Mouse (Mus musculus) heart, embryonic 16.5 days (tissue): Measurements from ENCODE around the gene Tlk2. TPM values are rescaled to one million over a fixed set of nuclear protein-coding genes. Genes with fewer than 3 reads are reported as not detected.

Experiments
- ATAC-seq: fragments of 200-750 bp; cut with Nextera tagmentation; replicated peaks from 2 replicates; pipeline ENCODE4 v1.8.0; 2017; ENCODE audit warnings: moderate number of reproducible peaks; ENCODE audit not compliant: insufficient read depth, low FRiP score; ENCODE audit errors: extremely low read depth
- H3K27ac ChIP-seq: fragments of 300-500 bp; sonication (generic); 2 replicates; pipeline ENCODE4 v1.5.1; 2014; ENCODE audit warnings: mild to moderate bottlenecking, low read length, control low read depth, moderate library complexity
- H3K27me3 ChIP-seq: fragments of 300-500 bp; sonication (generic); 2 replicates; pipeline ENCODE4 v1.6.1; 2014; ENCODE audit warnings: low read length, mixed read lengths; ENCODE audit not compliant: control insufficient read depth, insufficient read depth
- H3K36me3 ChIP-seq: fragments of 300-500 bp; sonication (generic); 2 replicates; pipeline ENCODE4 v1.6.1; 2014; ENCODE audit not compliant: control insufficient read depth, insufficient read depth
- H3K4me1 ChIP-seq: fragments of 300-500 bp; sonication (generic); 2 replicates; pipeline ENCODE4 v1.6.1; 2014; ENCODE audit warnings: low read length, mixed read lengths; ENCODE audit not compliant: control insufficient read depth, insufficient read depth
- H3K4me2 ChIP-seq: fragments of 300-500 bp; sonication (generic); 2 replicates; pipeline ENCODE4 v1.6.1; 2014; ENCODE audit warnings: low read depth, mild to moderate bottlenecking, control low read depth, low read length
- H3K4me3 ChIP-seq: fragments of 300-500 bp; sonication (generic); 2 replicates; pipeline ENCODE4 v1.5.1; 2014; ENCODE audit warnings: mild to moderate bottlenecking, control low read depth, low read length
- H3K9ac ChIP-seq: fragments of 300-500 bp; sonication (generic); 2 replicates; pipeline ENCODE4 v1.6.1; 2014; ENCODE audit warnings: low read length, control low read depth
- H3K9me3 ChIP-seq: fragments of 300-500 bp; sonication (generic); replicated peaks from 2 replicates; pipeline ENCODE4 v1.6.1; 2016; ENCODE audit warnings: low read length; ENCODE audit not compliant: control insufficient read depth
- WGBS: fragments of 180-500 bp; shearing (Covaris S2); extraction: QIAGEN DNeasy Blood & Tissue Kit; methylation state at CpG from one replicate; pipeline ENCODE4 v1.1.7; 2014; 5-methylcytosine and 5-hydroxymethylcytosine counted together
- polyA plus RNA-seq: library from polyadenylated mRNA; unstranded; fragments of >200 nt; fragmentation: Nextera tagmentation; extraction: Ambion mirVana; gene quantifications from 2 replicates; pipeline ENCODE4 v1.2.1, GENCODE M21; 2015

Gene Tlk2
- polyA plus RNA-seq, 1 experiment from 2014 or later: 12.9 TPM

GRCm38 (mm10) chr11:105312311-105312942 is 133.8 kb downstream of the Tlk2 start:
- Histone ChIP-seq H3K4me3 (no peak overlapping the region), H3K27me3 (no peaks in the 10 kb centered on the region), H3K4me1 (peaks cover 34% of the 10 kb centered on the region), H3K36me3 (no peaks in the 10 kb centered on the region), H3K9ac (peak overlapping the region; percentile 33; the same call in 1 of the 2 replicates), H3K27ac (peak overlapping the region; percentile 66), H3K9me3 (no peaks in the 10 kb centered on the region), H3K4me2 (no peak overlapping the region)
- 30% methylated on average over 12 of the region's 12 CpGs for WGBS
- ATAC-seq: no peak

GRCm38 (mm10) chr11:105312972-105313632 is 134.5 kb downstream of the Tlk2 start:
- H3K36me3 ChIP-seq: no peaks in the 10 kb centered on the region
- peak overlapping the region; percentile 66 for H3K27ac ChIP-seq
- H3K9ac ChIP-seq: peak overlapping the region; percentile 33; the same call in 1 of the 2 replicates
- peaks cover 34% of the 10 kb centered on the region for H3K4me1 ChIP-seq
- no peak overlapping the region for H3K4me3 ChIP-seq
- H3K4me2 ChIP-seq: no peak overlapping the region
- ATAC-seq: no peak
- WGBS: 10% methylated on average over 10 of the region's 10 CpGs
- H3K9me3 ChIP-seq: no peaks in the 10 kb centered on the region
- no peaks in the 10 kb centered on the region for H3K27me3 ChIP-seq

DNA sequence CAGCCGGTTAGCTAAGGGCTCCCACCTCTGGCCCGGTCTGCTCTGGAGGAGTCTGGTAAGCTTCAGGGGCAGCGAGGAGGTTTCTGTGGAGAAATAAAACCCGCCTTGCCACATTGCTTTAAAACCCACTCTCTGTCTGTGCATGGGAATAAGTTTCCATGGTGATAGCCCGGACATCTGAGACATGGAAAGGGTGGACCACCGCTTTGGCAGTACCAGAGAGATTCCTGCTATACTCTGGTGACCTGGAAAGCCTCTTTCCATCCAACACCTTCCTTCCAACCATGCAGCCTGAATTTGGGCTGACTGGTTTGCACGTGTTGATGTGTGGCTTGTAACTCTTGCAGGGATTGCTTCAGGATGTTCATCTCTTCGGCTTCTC is 135.0 kb downstream of the Tlk2 start:
- Histone ChIP-seq H3K9me3 (no peaks in the 10 kb centered on the region), H3K4me1 (peaks cover 32% of the 10 kb centered on the region), H3K4me2 (no peak overlapping the region), H3K9ac (no peak overlapping the region), H3K27ac (peak overlapping the region; percentile 66), H3K36me3 (no peaks in the 10 kb centered on the region), H3K27me3 (no peaks in the 10 kb centered on the region), H3K4me3 (no peak overlapping the region)
- 35% methylated on average over 8 of the region's 8 CpGs for WGBS
- no peak for ATAC-seq

GRCm38 (mm10) chr11:105315296-105315695 is 136.7 kb downstream of the Tlk2 start:
- Histone ChIP-seq H3K4me2 (no peak overlapping the region), H3K9ac (no peak overlapping the region), H3K27ac (no peak overlapping the region), H3K4me3 (no peak overlapping the region), H3K27me3 (no peaks in the 10 kb centered on the region), H3K9me3 (no peaks in the 10 kb centered on the region), H3K4me1 (peaks cover 30% of the 10 kb centered on the region), H3K36me3 (no peaks in the 10 kb centered on the region)
- 80% methylated on average over 8 of the region's 8 CpGs for WGBS
- no peak for ATAC-seq

GRCm38 (mm10) chr11:105316121-105316520 is 137.5 kb downstream of the Tlk2 start:
- H3K9ac ChIP-seq: no peak overlapping the region
- H3K27me3 ChIP-seq: no peaks in the 10 kb centered on the region
- no peak for ATAC-seq
- no peak overlapping the region for H3K4me3 ChIP-seq
- H3K4me1 ChIP-seq: peaks cover 30% of the 10 kb centered on the region
- no peak overlapping the region for H3K27ac ChIP-seq
- no peak overlapping the region for H3K4me2 ChIP-seq
- H3K9me3 ChIP-seq: no peaks in the 10 kb centered on the region
- no peaks in the 10 kb centered on the region for H3K36me3 ChIP-seq
- WGBS: 85% methylated on average over 4 of the region's 4 CpGs

DNA sequence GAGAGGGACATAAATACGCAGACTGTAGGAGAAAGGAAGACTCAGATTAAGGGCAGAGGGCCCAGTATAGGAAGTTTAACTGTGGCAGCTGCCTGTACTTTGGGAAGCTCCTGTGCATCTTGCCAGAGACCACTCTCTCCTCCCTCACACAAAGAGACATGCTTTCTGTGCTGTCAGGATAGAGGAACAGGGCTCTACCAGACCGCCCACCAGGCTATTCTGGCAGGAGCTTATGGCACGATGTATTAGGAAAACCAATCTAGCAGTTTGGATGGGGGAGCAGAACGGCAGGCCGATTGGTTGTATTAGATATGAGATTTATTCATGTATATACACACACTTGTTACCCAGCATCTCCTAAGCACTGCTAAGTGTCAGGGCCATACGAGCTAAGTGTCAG is 139.2 kb downstream of the Tlk2 start:
- Histone ChIP-seq H3K4me1 (peaks cover 16% of the 10 kb centered on the region), H3K27ac (no peak overlapping the region), H3K36me3 (no peaks in the 10 kb centered on the region), H3K27me3 (no peaks in the 10 kb centered on the region), H3K4me3 (no peak overlapping the region), H3K4me2 (no peak overlapping the region), H3K9ac (no peak overlapping the region), H3K9me3 (no peaks in the 10 kb centered on the region)
- no peak for ATAC-seq
- WGBS: 93% methylated on average over 6 of the region's 6 CpGs

GRCm38 (mm10) chr11:105321090-105321489 is 142.5 kb downstream of the Tlk2 start:
- Histone ChIP-seq H3K9me3 (no peaks in the 10 kb centered on the region), H3K9ac (no peak overlapping the region), H3K36me3 (no peaks in the 10 kb centered on the region), H3K4me2 (no peak overlapping the region), H3K4me3 (no peak overlapping the region), H3K27ac (no peak overlapping the region), H3K27me3 (no peaks in the 10 kb centered on the region), H3K4me1 (no peaks in the 10 kb centered on the region)
- ATAC-seq: no peak
- WGBS: 71% methylated on average over 2 of the region's 2 CpGs

GRCm38 (mm10) chr11:105323530-105323929 is 144.9 kb downstream of the Tlk2 start:
- no peaks in the 10 kb centered on the region for H3K27me3 ChIP-seq
- whole genome bisulfite sequencing: 60% methylated on average over 5 of the region's 5 CpGs
- H3K4me1 ChIP-seq: no peaks in the 10 kb centered on the region
- no peak overlapping the region for H3K4me2 ChIP-seq
- no peak overlapping the region for H3K9ac ChIP-seq
- H3K4me3 ChIP-seq: no peak overlapping the region
- no peaks in the 10 kb centered on the region for H3K36me3 ChIP-seq
- no peak for ATAC-seq
- no peak overlapping the region for H3K27ac ChIP-seq
- no peaks in the 10 kb centered on the region for H3K9me3 ChIP-seq

GRCm38 (mm10) chr11:105327101-105327500 is 148.5 kb downstream of the Tlk2 start:
- WGBS: 83% methylated on average over 3 of the region's 3 CpGs
- Histone ChIP-seq H3K27ac (no peak overlapping the region), H3K36me3 (no peaks in the 10 kb centered on the region), H3K9me3 (no peaks in the 10 kb centered on the region), H3K4me2 (no peak overlapping the region), H3K27me3 (no peaks in the 10 kb centered on the region), H3K9ac (no peak overlapping the region), H3K4me3 (no peak overlapping the region), H3K4me1 (peaks cover 10% of the 10 kb centered on the region)
- ATAC-seq: no peak
